ENCODE assay signal across 14 mouse cellular contexts in the genomic region with DNA sequence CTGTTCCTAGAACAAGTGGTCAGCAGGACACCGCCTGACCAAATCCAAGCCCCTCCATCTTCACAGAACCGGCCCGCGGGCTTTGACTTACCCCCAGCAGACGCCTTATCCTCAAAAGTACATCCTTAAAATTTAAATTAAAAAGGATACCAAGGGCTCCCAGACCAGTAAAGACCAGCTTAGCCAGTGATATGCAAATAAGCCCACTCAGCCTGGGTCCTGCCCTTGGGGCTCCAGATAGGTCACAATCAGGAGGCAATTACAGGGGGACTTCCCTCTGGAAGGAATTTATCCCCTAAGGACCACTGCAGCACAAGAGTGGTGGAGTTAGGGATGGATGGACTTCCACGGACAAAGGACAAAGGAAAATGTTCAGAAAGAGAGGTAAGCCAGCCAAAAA. TPM values are rescaled to one million over a fixed set of nuclear protein-coding genes. Genes with fewer than 3 reads are reported as not detected.
DNase-seq lines count a peak whose midpoint lies in the region; ATAC-seq lines count a peak whose summit lies in the region.
"Had no signal": no experiment of that assay in that cellular context is flagged by ENCODE, and none has a peak within 500 bp of the region (broad histone marks: within the 10 kb centered on the region; RNA-seq: fewer than 3 reads in every experiment).

No protein-coding gene starts in this region.

- no peaks in the 10 kb centered on the region for H3K9me3 ChIP-seq in heart, embryonic 11.5 days (replicated peaks; ENCODE audit: control insufficient read depth, low read length)
- no peaks in the 10 kb centered on the region for H3K9me3 ChIP-seq in liver, embryonic 11.5 days (ENCODE audit: control insufficient read depth, low read length)
- H3K9me3 ChIP-seq in forebrain, embryonic 16.5 days (ENCODE audit: control insufficient read depth, low read length): no peaks in the 10 kb centered on the region
- H3K9me3 ChIP-seq in midbrain, embryonic 15.5 days: no peaks in the 10 kb centered on the region
- H3K9me3 ChIP-seq: G1E; limb, embryonic 15.5 days had no signal

- peaks cover 3% of the 10 kb centered on the region; the same call in 1 of the 2 replicates for H3K36me3 ChIP-seq in heart, embryonic 11.5 days (ENCODE audit: control insufficient read depth, insufficient read depth, low read length)
- 0 out of 2 replicates have a peak, but pooled peaks cover 2% of the 10 kb centered on the region for H3K36me3 ChIP-seq in liver, embryonic 11.5 days (ENCODE audit: control insufficient read depth, insufficient read depth, low read length)
- no peaks in the 10 kb centered on the region for H3K36me3 ChIP-seq in forebrain, embryonic 16.5 days (ENCODE audit: control insufficient read depth, insufficient read depth)
- H3K36me3 ChIP-seq in midbrain, embryonic 15.5 days (replicated peaks): no peaks in the 10 kb centered on the region

- intact Hi-C loops in heart, postnatal 14 days (cut with DNase I): no loop called here

- ATAC-seq in heart, embryonic 11.5 days (replicated peaks; ENCODE audit: insufficient number of reproducible peaks, low FRiP score, low TSS enrichment): no peak
- no peak for ATAC-seq in liver, embryonic 11.5 days (replicated peaks; ENCODE audit: low FRiP score)
- no peak for ATAC-seq in forebrain, embryonic 16.5 days
- no peak for ATAC-seq in midbrain, embryonic 15.5 days (replicated peaks)
- ATAC-seq in monocyte, adult 5-6 weeks (replicated peaks; ENCODE audit: insufficient number of reproducible peaks, low FRiP score, low TSS enrichment, poor library complexity, severe bottlenecking): no peak

- 0 out of 2 replicates have a peak overlapping the region, but pooled peaks have one; percentile 37 for H3K27ac ChIP-seq in heart, embryonic 11.5 days (ENCODE audit: low read depth, low read length)
- peak overlapping the region; percentile 70 for H3K27ac ChIP-seq in liver, embryonic 11.5 days (ENCODE audit: low read depth, low read length)
- no peak overlapping the region for H3K27ac ChIP-seq in forebrain, embryonic 16.5 days (ENCODE audit: low read length)
- no peak overlapping the region for H3K27ac ChIP-seq in midbrain, embryonic 15.5 days
- H3K27ac ChIP-seq: limb, embryonic 15.5 days; macrophage had no signal

- WGBS in heart, embryonic 11.5 days (ENCODE audit: insufficient replicate concordance): 28% methylated on average over 6 of the region's 6 CpGs
- 23% methylated on average over 6 of the region's 6 CpGs for WGBS in liver, embryonic 11.5 days
- WGBS in forebrain, embryonic 16.5 days: 7% methylated on average over 6 of the region's 6 CpGs
- 12% methylated on average over 6 of the region's 6 CpGs for WGBS in midbrain, embryonic 15.5 days

- no peaks in the 10 kb centered on the region for H3K27me3 ChIP-seq in heart, embryonic 11.5 days (ENCODE audit: control insufficient read depth, insufficient read depth, low read length)
- H3K27me3 ChIP-seq in liver, embryonic 11.5 days (replicated peaks; ENCODE audit: control insufficient read depth, insufficient read depth, low read length): no peaks in the 10 kb centered on the region
- H3K27me3 ChIP-seq in forebrain, embryonic 16.5 days (replicated peaks; ENCODE audit: control insufficient read depth, insufficient read depth, low read length): no peaks in the 10 kb centered on the region
- no peaks in the 10 kb centered on the region for H3K27me3 ChIP-seq in midbrain, embryonic 15.5 days (replicated peaks)
- H3K27me3 ChIP-seq: limb, embryonic 15.5 days had no signal

- peak overlapping the region; percentile 41 for H3K4me2 ChIP-seq in heart, embryonic 11.5 days
- H3K4me2 ChIP-seq in liver, embryonic 11.5 days: peak overlapping the region; percentile 59
- peak overlapping the region; percentile 15; the same call in 1 of the 2 replicates for H3K4me2 ChIP-seq in forebrain, embryonic 16.5 days (ENCODE audit: low read length)
- H3K4me2 ChIP-seq in midbrain, embryonic 15.5 days: 0 out of 2 replicates have a peak overlapping the region, but pooled peaks have one; percentile 18
- H3K4me2 ChIP-seq: limb, embryonic 15.5 days had no signal

- peaks cover 57% of the 10 kb centered on the region for H3K4me1 ChIP-seq in heart, embryonic 11.5 days (ENCODE audit: control insufficient read depth, insufficient read depth, low read length)
- H3K4me1 ChIP-seq in liver, embryonic 11.5 days (replicated peaks; ENCODE audit: control insufficient read depth, insufficient read depth, low read length): peaks cover 42% of the 10 kb centered on the region
- H3K4me1 ChIP-seq in forebrain, embryonic 16.5 days (replicated peaks; ENCODE audit: control insufficient read depth, insufficient read depth, low read length): peaks cover 75% of the 10 kb centered on the region
- peaks cover 79% of the 10 kb centered on the region for H3K4me1 ChIP-seq in midbrain, embryonic 15.5 days

- no peak for DNase-seq in heart, postnatal 14 days
- no peak for DNase-seq in liver, embryonic 11.5 days (ENCODE audit: low spot score)
- DNase-seq in liver (no peak), adipocyte (ENCODE audit: low spot score) (no peak)
- DNase-seq: cerebellum, adult 8-10 months; kidney, adult 2 months; thymus, postnatal 36 days had no signal

- no peak overlapping the region for H3K4me3 ChIP-seq in heart, embryonic 11.5 days (ENCODE audit: low read depth, low read length)
- no peak overlapping the region for H3K4me3 ChIP-seq in liver, embryonic 11.5 days (ENCODE audit: low read depth, low read length)
- H3K4me3 ChIP-seq in forebrain, embryonic 16.5 days (replicated peaks; ENCODE audit: low read length): no peak overlapping the region
- H3K4me3 ChIP-seq in midbrain, embryonic 15.5 days: no peak overlapping the region
- H3K4me3 ChIP-seq: limb, embryonic 15.5 days had no signal

- H3K9ac ChIP-seq in heart, embryonic 11.5 days (ENCODE audit: low read depth, low read length): 0 out of 2 replicates have a peak overlapping the region, but pooled peaks have one; percentile 34
- no peak overlapping the region for H3K9ac ChIP-seq in liver, embryonic 11.5 days (ENCODE audit: low read depth, low read length)
- H3K9ac ChIP-seq in forebrain, embryonic 16.5 days (replicated peaks; ENCODE audit: low read depth, low read length): 0 out of 2 replicates have a peak overlapping the region, but pooled peaks have one; percentile 11
- H3K9ac ChIP-seq in midbrain, embryonic 15.5 days: 0 out of 2 replicates have a peak overlapping the region, but pooled peaks have one; percentile 1
- H3K9ac ChIP-seq: limb, embryonic 15.5 days had no signal

RNA-seq across cellular contexts. Expression of a gene that starts 16.8 kb away (rescaled TPM):
- 23.5 and 24.4 TPM in 2 replicates for polyA plus RNA-seq in heart, embryonic 11.5 days (2014; fragmentation: Nextera tagmentation; extraction: Ambion mirVana)
- total RNA-seq in heart, postnatal 14 days (2021): 10 to 100 TPM; 75.6 to 83.8 TPM
- polyA plus RNA-seq in liver, embryonic 11.5 days (2014; fragmentation: Nextera tagmentation; extraction: Ambion mirVana): 10.9 and 11.1 TPM in 2 replicates
- 34.8 and 40.4 TPM in 2 replicates for polyA plus RNA-seq in forebrain, embryonic 16.5 days (2015; fragmentation: Nextera tagmentation; extraction: Ambion mirVana)
- polyA plus RNA-seq in midbrain, embryonic 15.5 days (2015; fragmentation: Nextera tagmentation; extraction: Ambion mirVana): 36.3 and 38.6 TPM in 2 replicates
- 10.9 to 48.5 TPM (median 22.5 TPM) in 3 replicates for total RNA-seq in monocyte, adult 5-6 weeks (2017)

Comparison
In these comparisons a context has a peak if more than half of its experiments do, and no peak if none do; other contexts are left out.
1. H3K27ac ChIP-seq: peak in heart, embryonic 11.5 days (single experiment) and liver, embryonic 11.5 days (single experiment); none in forebrain, embryonic 16.5 days (single experiment) and midbrain, embryonic 15.5 days (single experiment).
2. Peak in every context shown above with its lines, with median percentiles within 50 percentile points of each other: H3K4me2 ChIP-seq.